Mouse (Mus musculus) stomach, postnatal 0 days (tissue): ENCODE measurements around the gene Mtmr3.

Experiments
- CTCF ChIP-seq: IDR thresholded peaks from 2 replicates; pipeline ENCODE4 v1.5.1; 2016; ENCODE audit warnings: antibody characterized with exemption, low read depth, mild to moderate bottlenecking, moderate library complexity
- EP300 ChIP-seq: optimal IDR thresholded peaks from 2 replicates; pipeline ENCODE3; 2016; ENCODE audit warnings: antibody characterized with exemption

- TF ChIP-seq CTCF (no peak), EP300 (no peak)
Measured at GRCm38 (mm10) chr11:4571491-4571901, 23.2 kb downstream of the Mtmr3 start.
